Comparison of ENCODE assay signal across 10 mouse cellular contexts in genomic region chr15:79208758-79209439, GRCm38 (mm10). TPM values are rescaled to one million over a fixed set of nuclear protein-coding genes. Genes with fewer than 3 reads are reported as not detected.
DNase-seq lines count a peak whose midpoint lies in the region; ATAC-seq lines count a peak whose summit lies in the region.
"Had no signal": no experiment of that assay in that cellular context is flagged by ENCODE, and none has a peak within 500 bp of the region (broad histone marks: within the 10 kb centered on the region; RNA-seq: fewer than 3 reads in every experiment).

No protein-coding gene starts in this region.

- no peaks in the 10 kb centered on the region for H3K36me3 ChIP-seq in heart, embryonic 12.5 days
- H3K36me3 ChIP-seq: heart, embryonic 15.5 days; midbrain, embryonic 12.5 days had no signal

- H3K4me1 ChIP-seq in heart, embryonic 12.5 days (replicated peaks), result peaks cover 23% of the 10 kb centered on the region
- H3K4me1 ChIP-seq: midbrain, embryonic 12.5 days had no signal

- H3K9ac ChIP-seq in heart, embryonic 12.5 days, result no peak overlapping the region
- H3K9ac ChIP-seq: heart, embryonic 15.5 days; midbrain, embryonic 12.5 days had no signal

- H3K9me3 ChIP-seq in heart, embryonic 12.5 days (replicated peaks), result no peaks in the 10 kb centered on the region
- H3K9me3 ChIP-seq: heart, embryonic 15.5 days; midbrain, embryonic 12.5 days had no signal

- DNase-seq in heart, adult 18-20 months, result peak; percentile 35 to 83
- peak; percentile 29 for DNase-seq in heart, postnatal 14 days
- DNase-seq in lung, postnatal 14 days, result peak; percentile 41
- DNase-seq in thymus, postnatal 25 days, result peak; percentile 76
- DNase-seq in urinary bladder, adult 2 months (ENCODE audit: low spot score), result no peak
- no peak for DNase-seq in c-Kit-positive CD71-positive TER-119-positive erythroid progenitor cells, embryonic 14.5 days (ENCODE audit: low spot score)

- no peak for ATAC-seq in heart, embryonic 12.5 days (ENCODE audit: insufficient number of reproducible peaks, low FRiP score)
- ATAC-seq in activated CD4-positive, CD25-positive, alpha-beta regulatory T cell, adult 4 months, result peak; percentile 98

- H3K4me3 ChIP-seq in heart, embryonic 12.5 days, result no peak overlapping the region
- H3K4me3 ChIP-seq: heart, embryonic 15.5 days; midbrain, embryonic 12.5 days had no signal

- no peak overlapping the region for H3K27ac ChIP-seq in heart, embryonic 12.5 days (ENCODE audit: poor library complexity, severe bottlenecking)
- H3K27ac ChIP-seq: heart, embryonic 15.5 days; midbrain, embryonic 12.5 days had no signal

- intact Hi-C loops in heart, postnatal 14 days (cut with DNase I), result no loop called here

- peaks cover 4% of the 10 kb centered on the region; the same call in 1 of the 2 replicates for H3K27me3 ChIP-seq in heart, embryonic 12.5 days (replicated peaks)
- H3K27me3 ChIP-seq: heart, embryonic 15.5 days; midbrain, embryonic 12.5 days had no signal

- no peak overlapping the region for H3K4me2 ChIP-seq in heart, embryonic 12.5 days
- H3K4me2 ChIP-seq: heart, embryonic 15.5 days; midbrain, embryonic 12.5 days had no signal

- 67% methylated on average over 27 of the region's 27 CpGs for WGBS in heart, embryonic 12.5 days

RNA-seq across cellular contexts. Expression of gene Pick1, which starts 20.1 kb away (rescaled TPM):
- 10 to 100 TPM; 22.4 to 22.8 TPM for total RNA-seq in heart, adult 18-20 months (2021)
- polyA plus RNA-seq in heart, embryonic 12.5 days (2016; fragmentation: Nextera tagmentation; extraction: Ambion mirVana), result 33.8 and 37.6 TPM in 2 replicates
- 1 to 10 TPM; 7.2 to 9.7 TPM for polyA plus RNA-seq in activated CD4-positive, CD25-positive, alpha-beta regulatory T cell, adult 4 months (2017; shearing (Covaris generic))
- total RNA-seq in heart, postnatal 14 days (2021), result 10 to 100 TPM; 22.4 to 23.2 TPM
- polyA plus RNA-seq in urinary bladder, adult 2 months (2012; rRNA removed), result 33.3 and 41.7 TPM in 2 replicates

RNA-seq across cellular contexts. Expression of gene Gm49486, which starts 20.3 kb away (rescaled TPM):
- 1 to 10 TPM; 1.2 to 1.3 TPM for total RNA-seq in heart, adult 18-20 months (2021)
- polyA plus RNA-seq in heart, embryonic 12.5 days (2016; fragmentation: Nextera tagmentation; extraction: Ambion mirVana), result 0.49 and 1.0 TPM in 2 replicates
- under 1 TPM; 0.16 to 0.34 TPM for polyA plus RNA-seq in activated CD4-positive, CD25-positive, alpha-beta regulatory T cell, adult 4 months (2017; shearing (Covaris generic))
- total RNA-seq in heart, postnatal 14 days (2021), result under 1 TPM; 0.76 to 0.98 TPM
- polyA plus RNA-seq in urinary bladder, adult 2 months (2012; rRNA removed), result 0.96 and 1.1 TPM in 2 replicates

RNA-seq across cellular contexts. Expression of gene Sox10, which starts 43.9 kb away (rescaled TPM):
- 1 to 10 TPM; 1.4 TPM for total RNA-seq in heart, adult 18-20 months (2021)
- 0.28 and 0.44 TPM in 2 replicates for polyA plus RNA-seq in heart, embryonic 12.5 days (2016; fragmentation: Nextera tagmentation; extraction: Ambion mirVana)
- not detected for polyA plus RNA-seq in activated CD4-positive, CD25-positive, alpha-beta regulatory T cell, adult 4 months (2017; shearing (Covaris generic))
- total RNA-seq in heart, postnatal 14 days (2021), result 1 to 10 TPM; 1.6 to 1.8 TPM
- polyA plus RNA-seq in urinary bladder, adult 2 months (2012; rRNA removed), result 11.0 and 11.8 TPM in 2 replicates

RNA-seq across cellular contexts. Expression of gene Slc16a8, which starts 45.7 kb away (rescaled TPM):
- total RNA-seq in heart, adult 18-20 months (2021), result under 1 TPM; 0.50 to 0.64 TPM
- polyA plus RNA-seq in heart, embryonic 12.5 days (2016; fragmentation: Nextera tagmentation; extraction: Ambion mirVana), result 0.36 and 0.65 TPM in 2 replicates
- not detected for polyA plus RNA-seq in activated CD4-positive, CD25-positive, alpha-beta regulatory T cell, adult 4 months (2017; shearing (Covaris generic))
- under 1 TPM; 0.19 to 0.29 TPM for total RNA-seq in heart, postnatal 14 days (2021)
- 0.04 and 0.21 TPM in 2 replicates for polyA plus RNA-seq in urinary bladder, adult 2 months (2012; rRNA removed)

Comparison
In these comparisons a context has a peak if more than half of its experiments do, and no peak if none do; other contexts are left out.
1. DNase-seq: peak in heart, adult 18-20 months (2 of 2), heart, postnatal 14 days (2 of 2), lung, postnatal 14 days (single experiment) and thymus, postnatal 25 days (single experiment); none in urinary bladder, adult 2 months (single experiment) and c-Kit-positive CD71-positive TER-119-positive erythroid progenitor cells, embryonic 14.5 days (single experiment).